7 mouse cellular contexts compared by ENCODE assay signal in genomic region chr9:56924651-56925027, GRCm38 (mm10). TPM values are rescaled to one million over a fixed set of nuclear protein-coding genes. Genes with fewer than 3 reads are reported as not detected.
A peak's percentile ranks its signal among the peaks of the same experiment; 100 is the strongest.
DNase-seq lines count a peak whose midpoint lies in the region; ATAC-seq and TF ChIP-seq lines count a peak whose summit lies in the region.

No protein-coding gene starts in this region.

- H3K27me3 ChIP-seq in embryonic facial prominence, embryonic 15.5 days: no peaks in the 10 kb centered on the region
- H3K27me3 ChIP-seq in heart, embryonic 14.5 days (ENCODE audit: control insufficient read depth, insufficient read depth, low read length): no peaks in the 10 kb centered on the region
- H3K27me3 ChIP-seq in kidney, postnatal 0 days (ENCODE audit: insufficient read depth, low read length): no peaks in the 10 kb centered on the region
- H3K27me3 ChIP-seq in liver, embryonic 14.5 days (ENCODE audit: control insufficient read depth, insufficient read depth, low read length): no peaks in the 10 kb centered on the region; the same call in 1 of the 2 replicates
- H3K27me3 ChIP-seq in neural tube, embryonic 12.5 days (replicated peaks): no peaks in the 10 kb centered on the region; the same call in 1 of the 2 replicates

- H3K9ac ChIP-seq in embryonic facial prominence, embryonic 15.5 days: peak overlapping the region; percentile 33
- H3K9ac ChIP-seq in heart, embryonic 14.5 days (ENCODE audit: low read length): peak overlapping the region; percentile 72
- peak overlapping the region; percentile 54 for H3K9ac ChIP-seq in kidney, postnatal 0 days (ENCODE audit: low read depth, low read length)
- no peak overlapping the region for H3K9ac ChIP-seq in liver, embryonic 14.5 days (replicated peaks)
- peak overlapping the region; percentile 13 for H3K9ac ChIP-seq in neural tube, embryonic 12.5 days

- 9% methylated on average over 7 of the region's 7 CpGs for WGBS in embryonic facial prominence, embryonic 15.5 days
- under 1% methylated on average over 7 of the region's 7 CpGs for WGBS in heart, embryonic 14.5 days
- 16% methylated on average over 7 of the region's 7 CpGs for WGBS in kidney, postnatal 0 days
- WGBS in liver, embryonic 14.5 days (ENCODE audit: insufficient replicate concordance): 15% methylated on average over 7 of the region's 7 CpGs
- WGBS in neural tube, embryonic 12.5 days: 37% methylated on average over 7 of the region's 7 CpGs

- H3K4me3 ChIP-seq in embryonic facial prominence, embryonic 15.5 days (replicated peaks): peak overlapping the region; percentile 40
- H3K4me3 ChIP-seq in heart, embryonic 14.5 days (ENCODE audit: control insufficient read depth in 1 of 2, insufficient read depth in 1 of 2, low read depth in 1 of 2, low read length in 2 of 2): peak overlapping the region; percentile 35 to 65
- peak overlapping the region; percentile 27 for H3K4me3 ChIP-seq in kidney, postnatal 0 days (replicated peaks; ENCODE audit: low read depth, low read length)
- H3K4me3 ChIP-seq in liver, embryonic 14.5 days (ENCODE audit: insufficient read depth in 1 of 2, low read depth in 2 of 2, low read length in 2 of 2): peak overlapping the region in 1 of 2 experiments; percentile 6; a peak in 1 of 4 replicates
- H3K4me3 ChIP-seq in neural tube, embryonic 12.5 days: 0 out of 2 replicates have a peak overlapping the region, but pooled peaks have one; percentile 1

- H3K4me2 ChIP-seq in embryonic facial prominence, embryonic 15.5 days (replicated peaks): peak overlapping the region; percentile 84
- peak overlapping the region; percentile 95 for H3K4me2 ChIP-seq in heart, embryonic 14.5 days (ENCODE audit: low read length)
- H3K4me2 ChIP-seq in kidney, postnatal 0 days (ENCODE audit: low read length): peak overlapping the region; percentile 94
- H3K4me2 ChIP-seq in liver, embryonic 14.5 days (ENCODE audit: low read depth): peak overlapping the region; percentile 33
- H3K4me2 ChIP-seq in neural tube, embryonic 12.5 days (replicated peaks): peak overlapping the region; percentile 46

- no peak for TF ChIP-seq EP300 in liver, embryonic 14.5 days (IDR thresholded peaks at IDR 0.05; ENCODE audit: low read depth)

- 0 out of 2 replicates have a peak, but pooled peaks have one; percentile 32 for ATAC-seq in embryonic facial prominence, embryonic 15.5 days (ENCODE audit: insufficient number of reproducible peaks, low FRiP score, low TSS enrichment, low read depth)
- ATAC-seq in heart, embryonic 14.5 days (ENCODE audit: insufficient number of reproducible peaks, insufficient read depth, low FRiP score, low read depth): peak; percentile 83
- peak; percentile 71; the same call in 1 of the 2 replicates for ATAC-seq in kidney, postnatal 0 days (replicated peaks; ENCODE audit: low FRiP score, low read depth)
- no peak for ATAC-seq in liver, embryonic 14.5 days (ENCODE audit: insufficient read depth)
- ATAC-seq in neural tube, embryonic 12.5 days (ENCODE audit: low FRiP score, low read depth): 0 out of 2 replicates have a peak, but pooled peaks have one; percentile 19

- no peak; the same call in 1 of the 2 replicates for TF ChIP-seq CTCF in kidney, postnatal 0 days (IDR thresholded peaks at IDR 0.05; ENCODE audit: low read depth)
- no peak for TF ChIP-seq CTCF in liver, embryonic 14.5 days (IDR thresholded peaks at IDR 0.05; ENCODE audit: low read depth)

- H3K27ac ChIP-seq in embryonic facial prominence, embryonic 15.5 days (replicated peaks): peak overlapping the region; percentile 73
- peak overlapping the region; percentile 86 for H3K27ac ChIP-seq in heart, embryonic 14.5 days (replicated peaks in 1 of 2; ENCODE audit: control insufficient read depth in 1 of 2, insufficient read depth in 1 of 2, low read depth in 2 of 2, low read length in 2 of 2)
- peak overlapping the region; percentile 54 for H3K27ac ChIP-seq in kidney, postnatal 0 days
- no peak overlapping the region for H3K27ac ChIP-seq in liver, embryonic 14.5 days
- no peak overlapping the region for H3K27ac ChIP-seq in neural tube, embryonic 12.5 days

- no peaks in the 10 kb centered on the region for H3K9me3 ChIP-seq in embryonic facial prominence, embryonic 15.5 days (replicated peaks)
- no peaks in the 10 kb centered on the region for H3K9me3 ChIP-seq in heart, embryonic 14.5 days (ENCODE audit: control insufficient read depth, low read length)
- no peaks in the 10 kb centered on the region for H3K9me3 ChIP-seq in kidney, postnatal 0 days (replicated peaks; ENCODE audit: low read length)
- H3K9me3 ChIP-seq in liver, embryonic 14.5 days (ENCODE audit: control insufficient read depth, low read length): no peaks in the 10 kb centered on the region
- no peaks in the 10 kb centered on the region for H3K9me3 ChIP-seq in neural tube, embryonic 12.5 days

- peak; percentile 94 for DNase-seq in adrenal gland, postnatal 25 days
- DNase-seq in kidney, postnatal 0 days (ENCODE audit: low spot score): peak; percentile 86
- no peak for DNase-seq in liver, embryonic 14.5 days (ENCODE audit: low read depth in 3 of 3, low spot score in 3 of 3)
- peak; percentile 88 for DNase-seq in urinary bladder, postnatal 14 days (ENCODE audit: low spot score)

- peaks cover 20% of the 10 kb centered on the region for H3K36me3 ChIP-seq in embryonic facial prominence, embryonic 15.5 days
- H3K36me3 ChIP-seq in heart, embryonic 14.5 days (ENCODE audit: control insufficient read depth, insufficient read depth, low read length): peaks cover 31% of the 10 kb centered on the region
- H3K36me3 ChIP-seq in kidney, postnatal 0 days (ENCODE audit: insufficient read depth, low read length): peaks cover 7% of the 10 kb centered on the region; the same call in 1 of the 2 replicates
- H3K36me3 ChIP-seq in liver, embryonic 14.5 days (replicated peaks; ENCODE audit: control insufficient read depth, insufficient read depth, low read depth): no peaks in the 10 kb centered on the region
- H3K36me3 ChIP-seq in neural tube, embryonic 12.5 days: peaks cover 9% of the 10 kb centered on the region

- peaks cover 55% of the 10 kb centered on the region for H3K4me1 ChIP-seq in embryonic facial prominence, embryonic 15.5 days
- H3K4me1 ChIP-seq in heart, embryonic 14.5 days (ENCODE audit: control insufficient read depth in 2 of 2, insufficient read depth in 2 of 2, low read length in 2 of 2): peaks cover 39 to 47% of the 10 kb centered on the region in 2 experiments
- H3K4me1 ChIP-seq in kidney, postnatal 0 days (replicated peaks; ENCODE audit: insufficient read depth, low read length): peaks cover 42% of the 10 kb centered on the region
- H3K4me1 ChIP-seq in liver, embryonic 14.5 days (replicated peaks; ENCODE audit: control insufficient read depth in 2 of 2, insufficient read depth in 2 of 2, low read length in 1 of 2): peaks cover 0 to 4% of the 10 kb centered on the region in 2 experiments; a peak in 1 of 4 replicates
- peaks cover 44% of the 10 kb centered on the region for H3K4me1 ChIP-seq in neural tube, embryonic 12.5 days

RNA-seq across cellular contexts. Expression of gene Snx33, which starts 3.5 kb away (rescaled TPM):
- total RNA-seq in adrenal gland, postnatal 25 days (2021): 28.6 and 35.1 TPM in 2 replicates
- polyA plus RNA-seq in embryonic facial prominence, embryonic 15.5 days (2015; fragmentation: Nextera tagmentation; extraction: Ambion mirVana): 10.3 and 12.2 TPM in 2 replicates
- polyA plus RNA-seq in heart, embryonic 14.5 days (2014; fragmentation: Nextera tagmentation; extraction: Ambion mirVana): 5.5 and 5.9 TPM in 2 replicates
- 8.4 and 8.5 TPM in 2 replicates for polyA plus RNA-seq in kidney, postnatal 0 days (2015; fragmentation: Nextera tagmentation; extraction: Ambion mirVana)
- polyA plus RNA-seq in liver, embryonic 14.5 days (2012; rRNA removed): 0.74 and 0.78 TPM in 2 replicates
- polyA plus RNA-seq in liver, embryonic 14.5 days (2014; fragmentation: Nextera tagmentation; extraction: Ambion mirVana): 0.62 and 0.66 TPM in 2 replicates
- 5.6 and 6.5 TPM in 2 replicates for polyA plus RNA-seq in neural tube, embryonic 12.5 days (2016; fragmentation: Nextera tagmentation; extraction: Ambion mirVana)

RNA-seq across cellular contexts. Expression of gene Imp3, which starts 12.6 kb away (rescaled TPM):
- total RNA-seq in adrenal gland, postnatal 25 days (2021): 87.0 and 105 TPM in 2 replicates
- 89.4 and 95.0 TPM in 2 replicates for polyA plus RNA-seq in embryonic facial prominence, embryonic 15.5 days (2015; fragmentation: Nextera tagmentation; extraction: Ambion mirVana)
- polyA plus RNA-seq in heart, embryonic 14.5 days (2014; fragmentation: Nextera tagmentation; extraction: Ambion mirVana): 60.0 and 70.5 TPM in 2 replicates
- 112 and 123 TPM in 2 replicates for polyA plus RNA-seq in kidney, postnatal 0 days (2015; fragmentation: Nextera tagmentation; extraction: Ambion mirVana)
- polyA plus RNA-seq in liver, embryonic 14.5 days (2012; rRNA removed): 69.2 and 93.9 TPM in 2 replicates
- 49.0 and 49.8 TPM in 2 replicates for polyA plus RNA-seq in liver, embryonic 14.5 days (2014; fragmentation: Nextera tagmentation; extraction: Ambion mirVana)
- polyA plus RNA-seq in neural tube, embryonic 12.5 days (2016; fragmentation: Nextera tagmentation; extraction: Ambion mirVana): 67.8 and 71.7 TPM in 2 replicates

RNA-seq across cellular contexts. Expression of gene Snupn, which starts 26.0 kb away (rescaled TPM):
- total RNA-seq in adrenal gland, postnatal 25 days (2021): 15.0 and 16.4 TPM in 2 replicates
- 25.3 and 27.9 TPM in 2 replicates for polyA plus RNA-seq in embryonic facial prominence, embryonic 15.5 days (2015; fragmentation: Nextera tagmentation; extraction: Ambion mirVana)
- polyA plus RNA-seq in heart, embryonic 14.5 days (2014; fragmentation: Nextera tagmentation; extraction: Ambion mirVana): 16.4 and 18.8 TPM in 2 replicates
- 19.3 and 20.6 TPM in 2 replicates for polyA plus RNA-seq in kidney, postnatal 0 days (2015; fragmentation: Nextera tagmentation; extraction: Ambion mirVana)
- polyA plus RNA-seq in liver, embryonic 14.5 days (2012; rRNA removed): 3.6 and 4.6 TPM in 2 replicates
- polyA plus RNA-seq in liver, embryonic 14.5 days (2014; fragmentation: Nextera tagmentation; extraction: Ambion mirVana): 8.7 and 8.8 TPM in 2 replicates
- polyA plus RNA-seq in neural tube, embryonic 12.5 days (2016; fragmentation: Nextera tagmentation; extraction: Ambion mirVana): 28.2 and 28.7 TPM in 2 replicates

RNA-seq across cellular contexts. Expression of gene Cspg4, which starts 59.8 kb away (rescaled TPM):
- total RNA-seq in adrenal gland, postnatal 25 days (2021): 10.0 and 10.4 TPM in 2 replicates
- 31.2 and 34.1 TPM in 2 replicates for polyA plus RNA-seq in embryonic facial prominence, embryonic 15.5 days (2015; fragmentation: Nextera tagmentation; extraction: Ambion mirVana)
- polyA plus RNA-seq in heart, embryonic 14.5 days (2014; fragmentation: Nextera tagmentation; extraction: Ambion mirVana): 23.0 and 24.3 TPM in 2 replicates
- 18.1 and 19.8 TPM in 2 replicates for polyA plus RNA-seq in kidney, postnatal 0 days (2015; fragmentation: Nextera tagmentation; extraction: Ambion mirVana)
- 0.16 and 0.19 TPM in 2 replicates for polyA plus RNA-seq in liver, embryonic 14.5 days (2012; rRNA removed)
- 0.08 and 0.32 TPM in 2 replicates for polyA plus RNA-seq in liver, embryonic 14.5 days (2014; fragmentation: Nextera tagmentation; extraction: Ambion mirVana)
- 5.3 and 5.8 TPM in 2 replicates for polyA plus RNA-seq in neural tube, embryonic 12.5 days (2016; fragmentation: Nextera tagmentation; extraction: Ambion mirVana)

Comparison
In these comparisons a context has a peak if more than half of its experiments do, and no peak if none do; other contexts are left out.
1. DNase-seq: peak in adrenal gland, postnatal 25 days (single experiment), kidney, postnatal 0 days (single experiment) and urinary bladder, postnatal 14 days (single experiment); none in liver, embryonic 14.5 days (0 of 3).
2. H3K27ac ChIP-seq: peak in embryonic facial prominence, embryonic 15.5 days (single experiment), heart, embryonic 14.5 days (2 of 2) and kidney, postnatal 0 days (single experiment); none in liver, embryonic 14.5 days (single experiment) and neural tube, embryonic 12.5 days (single experiment).
3. H3K4me2 ChIP-seq: peak in every context shown above with its lines; median percentile 95 in heart, embryonic 14.5 days; 94 in kidney, postnatal 0 days; 84 in embryonic facial prominence, embryonic 15.5 days; 46 in neural tube, embryonic 12.5 days; 33 in liver, embryonic 14.5 days.